Mouse (Mus musculus) hindbrain, embryonic 13.5 days (tissue): ENCODE measurements at regions not wholly inside any gene's neighbourhood (a gene's known extent, or its start where the extent isn't known, plus 50 kb on each side); places are given as distances from the start of the nearest gene placed in this dataset.

Source experiments
- ATAC-seq: fragments of 200-750 bp; cut with Nextera tagmentation; 2 replicates; pipeline ENCODE4 v1.8.0; 2017; ENCODE audit warnings: moderate TSS enrichment; ENCODE audit not compliant: low FRiP score
- H3K27ac ChIP-seq: fragments of 300-500 bp; sonication (generic); 2 replicates; pipeline ENCODE4 v1.5.1; 2015; ENCODE audit warnings: inconsistent platforms, mild to moderate bottlenecking, moderate library complexity
- H3K27me3 ChIP-seq: fragments of 300-500 bp; sonication (generic); 2 replicates; pipeline ENCODE4 v1.6.1; 2015; ENCODE audit warnings: mild to moderate bottlenecking, inconsistent platforms
- H3K36me3 ChIP-seq: fragments of 300-500 bp; sonication (generic); 2 replicates; pipeline ENCODE4 v1.6.1; 2015; ENCODE audit warnings: mild to moderate bottlenecking, inconsistent platforms
- H3K4me1 ChIP-seq: fragments of 300-500 bp; sonication (generic); replicated peaks from 2 replicates; pipeline ENCODE4 v1.6.1; 2015; ENCODE audit warnings: inconsistent platforms
- H3K4me2 ChIP-seq: fragments of 300-500 bp; sonication (generic); 2 replicates; pipeline ENCODE4 v1.6.1; 2015; ENCODE audit warnings: inconsistent platforms, mild to moderate bottlenecking, moderate library complexity
- H3K4me3 ChIP-seq: fragments of 300-500 bp; sonication (generic); 2 replicates; pipeline ENCODE4 v1.5.1; 2015; ENCODE audit warnings: mild to moderate bottlenecking, inconsistent platforms
- H3K9ac ChIP-seq: fragments of 300-500 bp; sonication (generic); 2 replicates; pipeline ENCODE4 v1.6.1; 2015; ENCODE audit warnings: mild to moderate bottlenecking, inconsistent platforms
- H3K9me3 ChIP-seq: fragments of 300-500 bp; sonication (generic); 2 replicates; pipeline ENCODE4 v1.6.1; 2016; ENCODE audit warnings: inconsistent platforms
- WGBS: fragments of 180-500 bp; shearing (Covaris S2); methylation state at CpG from one replicate; pipeline ENCODE4 v1.1.7; 2015; 5-methylcytosine and 5-hydroxymethylcytosine counted together

DNA sequence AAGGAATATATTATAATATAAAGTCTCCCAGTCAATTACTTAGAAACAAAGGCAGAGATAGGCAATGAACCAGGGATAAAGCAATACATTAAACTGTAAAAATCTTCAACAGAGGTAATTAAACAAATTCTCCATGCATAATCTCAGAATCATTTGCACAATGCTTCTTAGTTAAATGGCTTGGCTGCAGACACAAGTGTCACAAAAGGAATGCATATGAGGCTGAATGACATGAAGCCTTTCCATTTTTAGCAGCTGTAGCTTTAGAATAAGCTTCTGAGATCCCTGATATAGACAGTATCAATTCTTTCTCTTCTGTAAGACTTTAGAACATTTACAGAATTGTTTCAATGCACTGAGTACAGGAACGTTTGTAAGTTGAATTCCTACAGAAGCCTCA, 483.0 kb upstream of the Impad1 start:
- Histone ChIP-seq H3K4me1 (no peaks in the 10 kb centered on the region), H3K9me3 (no peaks in the 10 kb centered on the region), H3K4me2 (no peak overlapping the region), H3K4me3 (no peak overlapping the region), H3K27me3 (no peaks in the 10 kb centered on the region), H3K9ac (no peak overlapping the region), H3K36me3 (no peaks in the 10 kb centered on the region), H3K27ac (no peak overlapping the region)
- no peak for ATAC-seq
- WGBS, result 85% methylated on average over 1 of the region's 1 CpGs
